Mouse (Mus musculus) heart, postnatal 0 days (tissue): ENCODE results near the gene Gdf7.

Experiments
- CTCF ChIP-seq: IDR thresholded peaks from 2 replicates; pipeline ENCODE4 v1.5.1; 2016; ENCODE audit warnings: antibody characterized with exemption, control low read depth, low read depth
- EP300 ChIP-seq: IDR thresholded peaks from 2 replicates; pipeline ENCODE4 v1.6.1; 2016; ENCODE audit warnings: antibody characterized with exemption, low read depth

DNA sequence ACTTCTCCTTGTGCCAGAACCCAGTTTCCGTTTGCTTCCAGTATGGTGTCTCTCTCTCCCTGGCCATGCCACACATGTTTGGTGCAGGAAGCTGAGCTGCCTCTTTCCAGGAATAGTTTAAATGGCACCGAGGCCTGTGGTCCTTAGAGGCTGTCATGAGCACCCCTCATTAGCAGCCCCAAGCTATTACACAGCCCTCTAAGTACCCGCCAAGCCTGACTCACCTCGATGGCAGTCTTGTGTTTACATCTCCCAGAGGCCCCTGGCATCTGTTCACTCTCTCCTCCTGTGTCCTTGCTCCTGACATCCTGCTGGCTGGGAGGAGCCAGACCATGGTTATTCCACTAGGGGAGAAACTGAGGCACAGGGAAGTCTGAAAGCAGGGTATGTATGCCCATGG lies 36.7 kb upstream of the Gdf7 start:
- no peak for TF ChIP-seq CTCF
- no peak for TF ChIP-seq EP300
